Mouse (Mus musculus) spleen, adult 2 months (tissue): ENCODE measurements around the gene Agr2. TPM values are rescaled to one million over a fixed set of nuclear protein-coding genes. Genes with fewer than 3 reads are reported as not detected.
A peak's percentile ranks its signal among the peaks of the same experiment; 100 is the strongest.

ENCODE experiments used
- DNase-seq, 2 experiments: peaks; one replicate each; pipeline versions ENCODE4 v3.0.0 to v3.0.0-alpha.2; 2012 to 2021; ENCODE audit warnings: low spot score in 2 of 2, low read depth in 1 of 2
- H3K27ac ChIP-seq: fragments of 200-500 bp; 2 replicates; pipeline ENCODE4 v1.5.1; 2012; ENCODE audit warnings: low read length, inconsistent platforms; ENCODE audit not compliant: insufficient read depth
- H3K27me3 ChIP-seq: fragments of 200-500 bp; 2 replicates; pipeline ENCODE4 v1.6.1; 2012; ENCODE audit warnings: mild to moderate bottlenecking, moderate library complexity, low read length, inconsistent platforms; ENCODE audit not compliant: control insufficient read depth, insufficient read depth
- H3K36me3 ChIP-seq: fragments of 200-500 bp; 2 replicates; pipeline ENCODE4 v1.6.1; 2012; ENCODE audit warnings: mild to moderate bottlenecking, low read length, inconsistent platforms; ENCODE audit not compliant: control insufficient read depth, insufficient read depth
- H3K4me1 ChIP-seq: fragments of 200-500 bp; 2 replicates; pipeline ENCODE4 v1.6.1; 2011; ENCODE audit warnings: inconsistent platforms; ENCODE audit not compliant: control insufficient read depth, insufficient read depth, insufficient read length
- H3K4me3 ChIP-seq: fragments of 200-500 bp; 2 replicates; pipeline ENCODE4 v1.5.1; 2011; ENCODE audit warnings: mild to moderate bottlenecking, inconsistent platforms; ENCODE audit not compliant: insufficient read depth, insufficient read length; ENCODE audit errors: extremely low read depth
- CTCF ChIP-seq: fragments of 200-500 bp; IDR thresholded peaks from 2 replicates; pipeline ENCODE4 v1.5.1; 2011; ENCODE audit warnings: mild to moderate bottlenecking, inconsistent platforms; ENCODE audit not compliant: insufficient read depth, insufficient read length, insufficient replicate concordance; ENCODE audit errors: extremely low read depth
- POLR2A ChIP-seq: fragments of 200-500 bp; IDR thresholded peaks from 2 replicates; pipeline ENCODE4 v1.6.1; 2011; ENCODE audit warnings: low read depth, low read length, inconsistent platforms
- WGBS: fragments of 180-500 bp; shearing (Covaris S2); methylation state at CpG from one replicate; pipeline ENCODE4 v1.1.7; 2018; 5-methylcytosine and 5-hydroxymethylcytosine counted together
- polyA plus RNA-seq: library from polyadenylated mRNA; depleted of rRNA; stranded (reverse); fragments of >200 nt; gene quantifications from 2 replicates; pipeline ENCODE4 v1.2.3, GENCODE M21; 2012

The Agr2 gene
- polyA plus RNA-seq, 1 experiment: not detected

DNA sequence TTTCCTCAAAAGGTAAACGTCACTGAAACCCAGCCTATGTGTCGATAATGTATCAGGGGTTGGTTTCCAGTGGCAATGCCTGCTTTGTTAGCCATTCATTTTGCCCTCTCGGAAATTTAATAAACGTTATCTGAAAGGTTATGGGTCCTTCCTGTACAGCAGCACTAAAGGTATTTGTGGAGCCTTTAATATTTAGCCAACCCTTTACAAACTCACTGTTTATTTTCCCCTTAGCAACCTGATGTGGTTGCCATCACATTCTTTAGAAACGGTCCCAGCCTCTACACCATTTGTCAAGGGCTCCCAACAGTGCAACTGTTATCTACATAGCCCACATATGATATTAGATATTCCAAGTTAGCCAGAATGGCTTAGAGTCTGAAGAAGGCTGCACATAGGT lies 13.1 kb upstream of the Agr2 start:
- no peaks in the 10 kb centered on the region for H3K36me3 ChIP-seq
- no peaks in the 10 kb centered on the region for H3K27me3 ChIP-seq
- peaks cover 6% of the 10 kb centered on the region; the same call in 1 of the 2 replicates for H3K4me1 ChIP-seq
- WGBS: 90% methylated on average over 5 of the region's 5 CpGs
- TF ChIP-seq CTCF (no peak), POLR2A (no peak)
- no peak overlapping the region for H3K27ac ChIP-seq
- DNase-seq: no peak
- H3K4me3 ChIP-seq: no peak overlapping the region

DNA sequence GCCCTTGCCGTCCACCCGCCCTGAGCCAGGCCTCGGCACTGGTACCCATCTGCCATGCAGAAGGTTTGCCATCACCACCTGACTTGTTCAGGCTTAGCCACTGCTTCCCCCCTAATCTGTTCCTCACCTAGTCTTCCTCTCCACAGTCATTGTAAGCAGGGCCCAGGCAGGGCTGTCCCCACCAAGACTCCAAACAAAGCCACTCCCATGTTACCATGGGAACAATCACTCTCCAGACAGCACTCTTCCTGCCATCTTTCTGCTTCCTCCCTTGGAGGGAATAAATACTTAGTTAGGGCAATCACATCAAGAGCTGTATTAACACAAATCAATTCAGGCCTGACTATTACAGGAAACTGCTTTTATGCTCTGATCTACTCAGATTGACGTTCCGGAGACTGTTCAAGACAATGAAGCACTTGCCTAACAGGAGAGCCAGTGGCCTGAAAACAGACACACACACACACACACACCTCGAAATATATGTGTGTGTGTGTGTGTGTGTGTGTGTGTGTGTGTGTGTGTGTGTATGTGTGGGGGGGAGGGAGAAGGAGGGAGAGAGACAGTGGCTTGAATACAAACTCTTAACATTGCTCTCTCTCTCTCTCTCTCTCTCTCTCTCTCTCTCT lies 10.9 kb upstream of the Agr2 start:
- TF ChIP-seq CTCF (no peak), POLR2A (no peak)
- DNase-seq: no peak
- Histone ChIP-seq H3K4me1 (peaks cover 6% of the 10 kb centered on the region; the same call in 1 of the 2 replicates), H3K36me3 (no peaks in the 10 kb centered on the region), H3K27ac (no peak overlapping the region), H3K4me3 (no peak overlapping the region), H3K27me3 (no peaks in the 10 kb centered on the region)
- 33% methylated on average over 6 of the region's 6 CpGs for WGBS

DNA sequence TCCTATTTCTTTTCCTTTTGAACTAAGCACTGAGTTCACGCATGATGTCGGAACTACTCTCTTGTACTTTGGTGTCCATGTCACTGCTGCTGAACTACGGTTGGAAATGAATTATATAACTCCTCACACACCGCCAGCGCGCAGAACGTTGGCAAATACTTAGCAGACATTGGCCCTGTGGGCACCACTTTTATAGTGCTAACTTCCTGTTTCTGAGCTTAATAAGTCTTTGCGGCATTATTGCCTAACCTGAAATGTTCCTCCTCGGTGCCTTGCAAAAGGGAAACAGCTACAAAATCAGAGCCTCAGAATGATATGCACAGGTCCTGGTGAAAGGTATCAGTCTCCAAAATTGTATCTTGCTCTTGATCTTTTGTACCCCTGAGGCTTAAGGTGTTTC lies 9.2 kb upstream of the Agr2 start:
- peak; percentile 9 to 11 for DNase-seq
- no peak overlapping the region for H3K27ac ChIP-seq
- TF ChIP-seq CTCF: no peak
- TF ChIP-seq POLR2A: no peak
- no peak overlapping the region for H3K4me3 ChIP-seq
- 10% methylated on average over 9 of the region's 9 CpGs for WGBS
- H3K27me3 ChIP-seq: no peaks in the 10 kb centered on the region
- H3K36me3 ChIP-seq: no peaks in the 10 kb centered on the region
- peaks cover 6% of the 10 kb centered on the region; the same call in 1 of the 2 replicates for H3K4me1 ChIP-seq

DNA sequence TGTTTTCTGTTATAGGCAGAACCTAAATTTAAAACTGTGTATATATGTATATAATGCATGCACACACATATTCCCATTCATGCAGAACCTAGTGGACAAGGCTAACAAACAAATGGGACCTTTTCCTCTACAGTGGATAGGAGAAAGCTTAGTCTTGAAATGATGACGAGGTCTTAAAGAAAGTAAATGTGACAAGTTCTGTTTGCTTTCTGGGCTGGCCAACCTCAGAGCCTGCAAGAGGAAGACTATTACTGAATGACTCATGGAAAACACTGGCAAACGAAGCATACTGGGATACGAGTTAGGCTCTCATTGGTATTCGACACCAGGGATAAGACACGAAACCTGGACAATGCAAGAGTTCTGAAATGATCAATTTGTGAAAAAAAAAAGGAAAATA lies 8.0 kb upstream of the Agr2 start:
- Histone ChIP-seq H3K36me3 (no peaks in the 10 kb centered on the region), H3K4me1 (peaks cover 6% of the 10 kb centered on the region; the same call in 1 of the 2 replicates), H3K27me3 (no peaks in the 10 kb centered on the region), H3K4me3 (no peak overlapping the region), H3K27ac (no peak overlapping the region)
- 94% methylated on average over 5 of the region's 5 CpGs for WGBS
- no peak for DNase-seq
- TF ChIP-seq POLR2A (no peak), CTCF (no peak)

DNA sequence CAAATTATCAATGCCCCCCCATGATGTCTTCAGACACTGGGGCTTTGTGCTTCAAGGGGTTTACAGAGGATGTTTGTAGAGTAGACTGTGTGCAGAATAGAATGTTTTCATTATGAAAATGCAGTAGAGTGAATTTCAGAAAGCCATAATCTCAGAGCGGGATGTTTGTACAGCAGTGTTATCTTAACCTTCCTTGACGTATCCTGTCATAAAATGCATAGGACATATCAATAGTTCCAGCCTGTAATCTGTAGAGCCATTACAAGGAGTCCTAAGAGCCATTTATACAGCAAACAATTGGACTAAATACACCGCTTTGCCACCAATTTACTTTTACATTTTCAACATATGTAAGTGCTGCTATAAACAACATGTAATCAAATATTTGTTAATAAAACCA lies 876 bp downstream of the Agr2 start:
- Histone ChIP-seq H3K4me3 (no peak overlapping the region), H3K27me3 (no peaks in the 10 kb centered on the region), H3K4me1 (no peaks in the 10 kb centered on the region), H3K27ac (no peak overlapping the region), H3K36me3 (no peaks in the 10 kb centered on the region)
- no peak for TF ChIP-seq POLR2A
- no peak for TF ChIP-seq CTCF
- 87% methylated on average over 3 of the region's 3 CpGs for WGBS
- DNase-seq: no peak

DNA sequence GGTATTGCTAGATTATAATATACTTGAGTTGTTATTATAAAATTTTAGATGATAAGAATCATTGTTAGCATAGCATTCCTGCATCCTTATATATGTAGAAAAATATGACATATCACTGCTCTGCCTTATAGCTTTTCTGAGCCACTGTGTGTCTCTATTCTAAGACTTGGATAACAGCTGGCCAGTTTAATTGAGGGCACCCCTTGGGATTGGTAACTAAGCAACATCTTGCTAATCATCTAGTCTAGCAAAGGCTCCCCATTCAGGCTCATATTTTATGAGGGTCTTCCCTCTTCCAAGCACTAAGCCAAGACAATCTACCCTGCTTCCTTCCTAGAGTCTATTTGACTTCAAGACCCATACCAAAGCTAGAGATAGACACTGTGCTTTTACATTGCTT lies 1.4 kb downstream of the Agr2 start:
- no peak for DNase-seq
- Histone ChIP-seq H3K4me1 (no peaks in the 10 kb centered on the region), H3K36me3 (no peaks in the 10 kb centered on the region), H3K27me3 (no peaks in the 10 kb centered on the region), H3K27ac (no peak overlapping the region), H3K4me3 (no peak overlapping the region)
- TF ChIP-seq POLR2A (no peak), CTCF (no peak)

DNA sequence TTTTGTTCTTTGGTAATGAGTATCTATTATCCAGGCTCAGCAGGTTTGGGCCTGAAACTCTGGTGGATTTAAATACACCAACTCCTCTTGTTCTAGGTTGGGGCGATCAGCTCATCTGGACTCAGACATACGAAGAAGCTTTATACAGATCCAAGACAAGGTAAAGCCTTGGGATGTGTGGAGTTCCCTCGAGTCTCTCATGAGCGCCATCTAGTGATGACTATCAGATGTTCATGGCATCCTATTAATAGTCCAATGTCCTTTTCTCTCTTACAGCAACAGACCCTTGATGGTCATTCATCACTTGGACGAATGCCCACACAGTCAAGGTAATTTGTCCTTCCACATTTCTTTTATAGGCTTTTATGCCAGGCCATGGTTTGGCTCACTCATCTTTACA lies 3.1 kb downstream of the Agr2 start:
- Histone ChIP-seq H3K27me3 (no peaks in the 10 kb centered on the region), H3K4me3 (no peak overlapping the region), H3K4me1 (no peaks in the 10 kb centered on the region), H3K27ac (no peak overlapping the region), H3K36me3 (no peaks in the 10 kb centered on the region)
- 35% methylated on average over 5 of the region's 5 CpGs for WGBS
- TF ChIP-seq POLR2A: no peak
- TF ChIP-seq CTCF: peak; percentile 11; the same call in 1 of the 2 replicates
- DNase-seq: no peak
